Mouse (Mus musculus): ENCODE measurements around the gene Nrxn3.

DNA sequence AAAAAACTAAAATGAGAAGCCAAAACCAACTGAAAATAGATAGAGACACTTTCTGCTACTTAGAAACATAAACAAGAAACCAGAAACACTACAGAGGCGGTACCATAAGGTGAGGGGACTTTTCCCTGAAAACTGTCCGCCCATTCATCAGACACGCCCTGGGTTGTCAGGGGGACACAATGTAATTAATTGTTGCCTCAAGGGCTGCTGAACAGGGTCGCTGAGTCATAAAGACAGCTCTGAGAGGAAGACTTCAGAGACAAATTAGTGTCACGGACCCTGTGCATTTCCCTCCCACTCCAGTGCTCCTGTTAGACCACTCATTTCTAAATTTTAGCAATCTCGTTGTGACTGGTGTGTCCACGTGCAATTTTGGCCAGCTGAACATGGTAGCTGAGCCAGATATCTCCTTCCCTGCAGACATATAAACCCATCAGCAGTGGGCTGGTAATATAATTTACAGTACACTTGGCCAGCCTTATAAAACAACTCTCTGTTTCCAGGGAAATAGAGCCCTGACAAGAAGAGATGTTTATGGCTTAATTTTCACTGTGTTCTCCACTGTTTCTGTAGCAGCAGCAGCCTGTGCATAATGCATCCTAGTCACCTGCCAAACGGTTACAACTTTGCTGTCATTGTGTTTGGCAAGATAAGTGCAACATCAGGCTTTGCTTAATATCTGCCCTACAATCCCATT lies 603.3 kb downstream of the Nrxn3 start:
- no peak for TF ChIP-seq POLR2A (IDR thresholded peaks at IDR 0.05; ENCODE audit: low read depth, low read length)
- no peak for TF ChIP-seq CTCF (IDR thresholded peaks at IDR 0.05; ENCODE audit: extremely low read depth, insufficient read length, insufficient replicate concordance, low read depth, low read length)
